Mouse (Mus musculus) liver, embryonic 15.5 days (tissue): Measurements from ENCODE around the gene Ccdc8. TPM values are rescaled to one million over a fixed set of nuclear protein-coding genes. Genes with fewer than 3 reads are reported as not detected.

ENCODE experiments used
- ATAC-seq: fragments of 200-750 bp; cut with Nextera tagmentation; 2 replicates; pipeline ENCODE4 v1.8.0; 2017; ENCODE audit warnings: moderate number of reproducible peaks, mild to moderate bottlenecking, moderate library complexity; ENCODE audit not compliant: insufficient read depth
- H3K27ac ChIP-seq: fragments of 300-500 bp; sonication (generic); replicated peaks from 2 replicates; pipeline ENCODE4 v1.5.1; 2015; ENCODE audit warnings: mild to moderate bottlenecking, inconsistent platforms
- H3K27me3 ChIP-seq: fragments of 300-500 bp; sonication (generic); 2 replicates; pipeline ENCODE4 v1.6.1; 2015; ENCODE audit warnings: mild to moderate bottlenecking, inconsistent platforms
- H3K36me3 ChIP-seq: fragments of 300-500 bp; sonication (generic); replicated peaks from 2 replicates; pipeline ENCODE4 v1.6.1; 2015; ENCODE audit warnings: moderate library complexity, mild to moderate bottlenecking, inconsistent platforms
- H3K4me1 ChIP-seq: fragments of 300-500 bp; sonication (generic); replicated peaks from 2 replicates; pipeline ENCODE4 v1.6.1; 2015; ENCODE audit warnings: inconsistent platforms
- H3K4me2 ChIP-seq: fragments of 300-500 bp; sonication (generic); 2 replicates; pipeline ENCODE4 v1.6.1; 2015; ENCODE audit warnings: moderate library complexity, mild to moderate bottlenecking, inconsistent platforms
- H3K4me3 ChIP-seq: fragments of 300-500 bp; sonication (generic); replicated peaks from 2 replicates; pipeline ENCODE4 v1.5.1; 2015; ENCODE audit warnings: mild to moderate bottlenecking, inconsistent platforms
- H3K9ac ChIP-seq: fragments of 300-500 bp; sonication (generic); 2 replicates; pipeline ENCODE4 v1.6.1; 2015; ENCODE audit warnings: moderate library complexity, mild to moderate bottlenecking, inconsistent platforms
- H3K9me3 ChIP-seq: fragments of 300-500 bp; sonication (generic); replicated peaks from 2 replicates; pipeline ENCODE4 v1.6.1; 2016; ENCODE audit warnings: inconsistent platforms
- WGBS: fragments of 180-500 bp; shearing (Covaris S2); methylation state at CpG from one replicate; pipeline ENCODE4 v1.1.7; 2015; ENCODE audit warnings: mixed read lengths; ENCODE audit not compliant: insufficient replicate concordance; 5-methylcytosine and 5-hydroxymethylcytosine counted together
- polyA plus RNA-seq: library from polyadenylated mRNA; unstranded; fragments of >200 nt; fragmentation: Nextera tagmentation; extraction: Ambion mirVana; gene quantifications from 2 replicates; pipeline ENCODE4 v1.2.1, GENCODE M21; 2015

Gene Ccdc8
- polyA plus RNA-seq, 1 experiment from 2014 or later = 3.7 TPM

DNA sequence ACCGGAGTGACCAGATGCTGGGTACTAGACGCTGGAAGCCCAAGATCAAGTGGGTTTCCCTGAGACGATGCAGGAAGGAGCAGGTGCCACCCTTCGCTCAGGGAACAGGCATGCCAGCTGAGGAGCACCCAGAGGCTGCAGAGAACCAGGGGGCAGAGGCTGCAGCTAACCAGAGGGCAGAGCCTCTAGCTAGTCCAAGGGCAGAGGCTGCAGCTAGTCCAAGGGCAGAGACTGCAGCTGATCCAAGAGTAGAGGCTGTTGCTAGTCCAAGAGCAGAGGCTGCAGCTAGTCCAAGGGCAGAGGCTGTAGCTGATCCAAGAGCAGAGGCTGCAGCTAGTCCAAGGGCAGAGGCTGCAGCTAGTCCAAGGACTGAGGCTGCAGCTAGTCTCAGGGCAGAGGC is 2.8 kb downstream of the Ccdc8 start:
- ATAC-seq = no peak
- Histone ChIP-seq H3K9ac (no peak overlapping the region), H3K36me3 (no peaks in the 10 kb centered on the region), H3K27ac (no peak overlapping the region), H3K4me3 (peak overlapping the region; percentile 56), H3K9me3 (no peaks in the 10 kb centered on the region), H3K4me2 (peak overlapping the region; percentile 64), H3K4me1 (peaks cover 61% of the 10 kb centered on the region), H3K27me3 (peaks cover 23% of the 10 kb centered on the region)
- 78% methylated on average over 4 of the region's 4 CpGs for WGBS

DNA sequence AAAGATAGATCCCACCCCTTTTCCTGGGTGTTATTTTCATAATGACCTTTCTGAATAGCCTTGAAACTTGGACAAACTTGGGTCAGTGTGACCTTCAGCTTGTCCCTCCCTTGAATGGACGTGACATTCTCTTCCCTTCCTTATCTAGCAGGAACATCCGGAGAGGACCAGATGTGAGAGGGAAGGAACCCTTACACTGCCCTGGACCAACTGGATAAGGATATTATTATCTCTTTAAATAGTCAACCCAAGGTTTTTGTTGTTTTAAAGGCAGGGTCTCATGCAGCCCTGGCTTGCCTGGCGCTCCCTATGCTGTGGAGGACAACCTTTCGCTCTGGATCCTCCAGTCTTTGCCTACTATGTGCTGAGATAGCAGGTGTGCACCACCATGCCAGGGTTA is 6.7 kb downstream of the Ccdc8 start:
- peak; percentile 62 for ATAC-seq
- H3K36me3 ChIP-seq = peaks cover 4% of the 10 kb centered on the region
- peak overlapping the region; percentile 54 for H3K4me2 ChIP-seq
- peaks cover 54% of the 10 kb centered on the region for H3K4me1 ChIP-seq
- WGBS = 24% methylated on average over 4 of the region's 4 CpGs
- H3K9ac ChIP-seq = no peak overlapping the region
- H3K9me3 ChIP-seq = no peaks in the 10 kb centered on the region
- no peak overlapping the region for H3K4me3 ChIP-seq
- peak overlapping the region; percentile 65; the same call in 1 of the 2 replicates for H3K27ac ChIP-seq
- H3K27me3 ChIP-seq = peaks cover 14% of the 10 kb centered on the region

GRCm38 (mm10) chr7:16999650-17000049 is 7.1 kb downstream of the Ccdc8 start:
- Histone ChIP-seq H3K36me3 (peaks cover 8% of the 10 kb centered on the region), H3K4me1 (peaks cover 54% of the 10 kb centered on the region), H3K4me2 (peak overlapping the region; percentile 54), H3K9me3 (no peaks in the 10 kb centered on the region), H3K4me3 (no peak overlapping the region), H3K9ac (no peak overlapping the region), H3K27me3 (peaks cover 10% of the 10 kb centered on the region), H3K27ac (peak overlapping the region; percentile 65; the same call in 1 of the 2 replicates)
- 15% methylated on average over 4 of the region's 4 CpGs for WGBS
- ATAC-seq = peak; percentile 48

- 17% methylated on average over 7 of the region's 7 CpGs for WGBS
- ATAC-seq = 0 out of 2 replicates have a peak, but pooled peaks have one; percentile 22
- no peak overlapping the region for H3K4me3 ChIP-seq
- H3K4me1 ChIP-seq = peaks cover 41% of the 10 kb centered on the region
- no peaks in the 10 kb centered on the region for H3K9me3 ChIP-seq
- H3K4me2 ChIP-seq = no peak overlapping the region
- H3K9ac ChIP-seq = no peak overlapping the region
- H3K27ac ChIP-seq = peak overlapping the region; percentile 34
- H3K36me3 ChIP-seq = peaks cover 37% of the 10 kb centered on the region
- no peaks in the 10 kb centered on the region for H3K27me3 ChIP-seq
Measured at GRCm38 (mm10) chr7:17002375-17003195, 10.1 kb downstream of the Ccdc8 start.

- Histone ChIP-seq H3K4me2 (no peak overlapping the region), H3K9me3 (no peaks in the 10 kb centered on the region), H3K27me3 (no peaks in the 10 kb centered on the region), H3K4me1 (peaks cover 34% of the 10 kb centered on the region), H3K9ac (no peak overlapping the region), H3K4me3 (no peak overlapping the region), H3K27ac (peak overlapping the region; percentile 34), H3K36me3 (peaks cover 45% of the 10 kb centered on the region)
- WGBS = 59% methylated on average over 7 of the region's 7 CpGs
- peak; percentile 26 for ATAC-seq
Measured at GRCm38 (mm10) chr7:17003230-17003960, 10.9 kb downstream of the Ccdc8 start.

GRCm38 (mm10) chr7:17004716-17005115 is 12.2 kb downstream of the Ccdc8 start:
- no peak overlapping the region for H3K9ac ChIP-seq
- no peaks in the 10 kb centered on the region for H3K27me3 ChIP-seq
- WGBS = 68% methylated on average over 7 of the region's 7 CpGs
- no peak for ATAC-seq
- H3K27ac ChIP-seq = 0 out of 2 replicates have a peak overlapping the region, but pooled peaks have one; percentile 34
- H3K36me3 ChIP-seq = peaks cover 57% of the 10 kb centered on the region
- H3K4me2 ChIP-seq = no peak overlapping the region
- H3K4me1 ChIP-seq = peaks cover 21% of the 10 kb centered on the region
- no peak overlapping the region for H3K4me3 ChIP-seq
- no peaks in the 10 kb centered on the region for H3K9me3 ChIP-seq

DNA sequence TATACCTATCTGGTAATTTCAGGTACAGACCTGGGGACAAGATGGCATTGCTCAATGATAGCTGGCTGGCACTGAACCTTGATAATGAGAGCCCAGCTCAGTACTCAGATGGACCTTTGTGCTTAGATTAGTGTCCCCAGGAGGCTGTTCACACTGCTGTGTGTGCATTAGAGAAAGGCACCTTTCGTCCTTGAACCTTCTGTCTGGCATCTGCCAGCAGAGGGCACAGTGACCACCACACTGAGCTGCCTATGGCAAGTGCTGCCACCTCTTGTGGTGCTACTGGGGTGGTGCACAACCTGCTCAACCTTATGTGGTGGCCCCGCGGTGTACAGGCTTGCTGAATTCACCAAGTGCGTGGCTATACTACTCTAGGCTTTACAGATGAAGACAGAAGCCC is 14.8 kb downstream of the Ccdc8 start:
- no peak for ATAC-seq
- Histone ChIP-seq H3K36me3 (peaks cover 83% of the 10 kb centered on the region), H3K9ac (no peak overlapping the region), H3K9me3 (no peaks in the 10 kb centered on the region), H3K27ac (no peak overlapping the region), H3K4me3 (no peak overlapping the region), H3K27me3 (no peaks in the 10 kb centered on the region), H3K4me1 (peaks cover 21% of the 10 kb centered on the region), H3K4me2 (no peak overlapping the region)
- WGBS = 63% methylated on average over 4 of the region's 4 CpGs

DNA sequence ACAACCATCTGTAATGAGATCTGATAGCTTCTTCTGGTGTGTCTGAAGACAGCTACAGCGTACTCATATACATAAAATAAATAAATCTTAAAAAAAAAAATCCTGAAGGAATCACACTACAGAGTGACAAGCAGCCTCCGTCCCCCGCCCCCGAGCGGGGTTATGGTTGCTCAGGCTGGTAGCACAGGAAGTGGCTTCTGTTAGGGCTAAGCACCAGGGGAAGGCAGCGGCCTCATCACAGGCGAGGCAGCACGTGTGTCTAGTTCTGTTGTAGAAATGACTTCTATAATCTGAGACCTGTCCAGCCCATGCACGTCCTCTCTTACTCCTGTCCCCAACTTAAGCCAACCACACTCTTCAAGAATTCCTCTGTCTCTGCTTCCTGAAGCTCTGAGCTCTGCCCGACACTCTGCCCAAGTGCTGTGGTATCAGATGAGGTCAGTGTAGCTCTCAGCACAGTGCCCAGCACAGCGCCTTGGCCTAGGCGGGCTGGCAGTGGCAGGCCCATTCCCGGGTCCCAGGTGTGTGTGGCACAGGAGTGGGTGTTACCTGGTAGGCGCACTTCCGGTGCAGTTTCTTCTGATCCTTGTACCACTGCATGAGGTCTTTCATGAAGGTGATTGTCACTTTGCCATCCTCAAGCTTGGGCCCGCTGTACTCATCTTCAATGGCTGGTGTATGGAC is 17.0 kb downstream of the Ccdc8 start:
- Histone ChIP-seq H3K4me1 (peaks cover 6% of the 10 kb centered on the region), H3K9me3 (no peaks in the 10 kb centered on the region), H3K4me3 (no peak overlapping the region), H3K27me3 (no peaks in the 10 kb centered on the region), H3K27ac (no peak overlapping the region), H3K36me3 (peaks cover 98% of the 10 kb centered on the region), H3K9ac (no peak overlapping the region), H3K4me2 (no peak overlapping the region)
- ATAC-seq = no peak
- 66% methylated on average over 16 of the region's 16 CpGs for WGBS

GRCm38 (mm10) chr7:17010010-17010347 is 17.5 kb downstream of the Ccdc8 start:
- no peak for ATAC-seq
- WGBS = 75% methylated on average over 5 of the region's 5 CpGs
- no peaks in the 10 kb centered on the region for H3K27me3 ChIP-seq
- H3K36me3 ChIP-seq = peaks cover 98% of the 10 kb centered on the region
- no peak overlapping the region for H3K4me3 ChIP-seq
- no peaks in the 10 kb centered on the region for H3K9me3 ChIP-seq
- no peak overlapping the region for H3K27ac ChIP-seq
- no peak overlapping the region for H3K9ac ChIP-seq
- peaks cover 4% of the 10 kb centered on the region; the same call in 1 of the 2 replicates for H3K4me1 ChIP-seq
- no peak overlapping the region for H3K4me2 ChIP-seq

GRCm38 (mm10) chr7:17011909-17012590 is 19.5 kb downstream of the Ccdc8 start:
- no peaks in the 10 kb centered on the region for H3K9me3 ChIP-seq
- peaks cover 98% of the 10 kb centered on the region for H3K36me3 ChIP-seq
- WGBS = 76% methylated on average over 7 of the region's 7 CpGs
- H3K4me2 ChIP-seq = no peak overlapping the region
- H3K4me3 ChIP-seq = no peak overlapping the region
- H3K9ac ChIP-seq = no peak overlapping the region
- H3K27me3 ChIP-seq = no peaks in the 10 kb centered on the region
- H3K4me1 ChIP-seq = peaks cover 5% of the 10 kb centered on the region
- no peak overlapping the region for H3K27ac ChIP-seq
- no peak for ATAC-seq
